Mouse (Mus musculus): ENCODE measurements around the gene Hcfc1. TPM values are rescaled to one million over a fixed set of nuclear protein-coding genes. Genes with fewer than 3 reads are reported as not detected.

Gene Hcfc1
- polyA plus RNA-seq, 1 experiment from 2014 or later: 55.7 TPM

- DNase-seq (ENCODE audit: low spot score): no peak
Measured at GRCm38 (mm10) chrX:73942294-73942693, 23.9 kb downstream of the Hcfc1 start.

- DNase-seq (ENCODE audit: low spot score): no peak
Measured at GRCm38 (mm10) chrX:73941860-73942259, 24.3 kb downstream of the Hcfc1 start.

GRCm38 (mm10) chrX:73931871-73932270 is 34.3 kb downstream of the Hcfc1 start:
- DNase-seq (ENCODE audit: low spot score): no peak

- peak; percentile 51 for DNase-seq (ENCODE audit: low spot score)
Measured at GRCm38 (mm10) chrX:73930402-73931062, 35.6 kb downstream of the Hcfc1 start, which contains the start of gene Renbp. TSS of gene Renbp (minus strand) at chrX:73930850.

GRCm38 (mm10) chrX:73922550-73922882 is 43.6 kb downstream of the Hcfc1 start:
- peak; percentile 33 for DNase-seq (ENCODE audit: low spot score)

GRCm38 (mm10) chrX:73921823-73922549 is 44.2 kb downstream of the Hcfc1 start, which contains the start of the genes Arhgap4 and Naa10:
TSS of gene Arhgap4 (minus strand) at chrX:73921870.
TSS of gene Naa10 (minus strand) at chrX:73921944.
- DNase-seq (ENCODE audit: low spot score): peak; percentile 85

GRCm38 (mm10) chrX:73921285-73921822 is 44.8 kb downstream of the Hcfc1 start:
- DNase-seq (ENCODE audit: low spot score): no peak

- DNase-seq (ENCODE audit: low spot score): no peak
Measured at GRCm38 (mm10) chrX:73918631-73919030, 47.5 kb downstream of the Hcfc1 start.

GRCm38 (mm10) chrX:73916945-73917344 is 49.2 kb downstream of the Hcfc1 start:
- DNase-seq (ENCODE audit: low spot score): no peak

- DNase-seq (ENCODE audit: low spot score): peak; percentile 94
Measured at GRCm38 (mm10) chrX:73914827-73915703, 51.1 kb downstream of the Hcfc1 start.

GRCm38 (mm10) chrX:73911588-73911987 is 54.6 kb downstream of the Hcfc1 start:
- DNase-seq (ENCODE audit: low spot score): peak; percentile 81

- peak; percentile 83 for DNase-seq (ENCODE audit: low spot score)
Measured at GRCm38 (mm10) chrX:73911156-73911555, 55.0 kb downstream of the Hcfc1 start.

- DNase-seq (ENCODE audit: low spot score): peak; percentile 38
Measured at GRCm38 (mm10) chrX:73910451-73910850, 55.7 kb downstream of the Hcfc1 start.

GRCm38 (mm10) chrX:73910049-73910448 is 56.1 kb downstream of the Hcfc1 start:
- no peak for DNase-seq (ENCODE audit: low spot score)

GRCm38 (mm10) chrX:73897959-73898358 is 68.2 kb downstream of the Hcfc1 start:
- no peak for DNase-seq (ENCODE audit: low spot score)

- DNase-seq (ENCODE audit: low spot score): peak; percentile 41
Measured at GRCm38 (mm10) chrX:73895719-73896118, 70.4 kb downstream of the Hcfc1 start, which contains the start of gene L1cam. TSS of gene L1cam (minus strand) at chrX:73896105.

GRCm38 (mm10) chrX:73892833-73893232 is 73.3 kb downstream of the Hcfc1 start:
- DNase-seq (ENCODE audit: low spot score): no peak
